8 mouse cellular contexts compared by ENCODE assay signal in the genomic region with DNA sequence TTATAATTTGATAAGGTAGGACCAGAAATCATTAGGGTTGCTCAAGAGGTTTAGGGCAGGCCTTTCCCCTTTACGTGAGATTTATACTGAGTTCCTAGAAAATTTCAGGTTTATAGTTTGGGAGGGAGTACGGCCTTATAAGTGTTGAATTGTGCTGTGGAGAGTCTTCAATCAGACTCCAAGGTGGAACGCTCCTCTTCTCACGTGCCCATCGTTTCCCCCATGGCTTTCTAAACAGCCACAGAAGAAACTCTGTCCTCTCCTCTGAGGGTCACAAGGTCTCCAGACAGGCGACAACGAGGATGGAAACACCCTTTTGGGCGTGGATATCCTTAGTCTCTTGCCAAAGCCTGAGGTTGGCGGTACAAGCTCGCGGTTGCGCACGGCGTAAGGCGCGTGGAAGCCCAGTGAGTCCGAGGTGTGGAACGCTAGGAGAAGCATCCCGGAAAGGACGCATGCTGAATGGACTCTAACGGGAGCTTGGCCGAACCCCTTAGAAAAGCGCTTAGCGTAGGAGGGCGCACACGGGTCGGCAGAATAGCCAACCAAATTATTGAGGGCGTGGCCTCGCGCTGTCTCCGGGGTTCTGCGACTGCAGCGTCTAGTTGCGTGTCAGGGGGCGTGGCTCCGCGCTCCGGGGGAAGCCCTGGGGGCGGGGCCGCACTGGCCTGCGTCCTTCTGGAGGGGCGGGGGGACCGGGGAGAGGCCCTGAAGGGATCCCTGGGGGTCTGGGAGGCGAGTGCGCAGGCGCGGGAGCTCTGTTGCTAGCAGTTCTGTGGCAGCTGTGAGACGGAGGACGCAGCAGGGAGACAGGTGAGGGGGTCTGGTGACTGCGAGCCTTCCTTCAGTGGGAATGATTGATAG. TPM values are rescaled to one million over a fixed set of nuclear protein-coding genes. Genes with fewer than 3 reads are reported as not detected.
A peak's percentile ranks its signal among the peaks of the same experiment; 100 is the strongest.
DNase-seq lines count a peak whose midpoint lies in the region; ATAC-seq and TF ChIP-seq lines count a peak whose summit lies in the region.

A gene (plus strand): TSS at position 738 of the 864 bp plus-strand sequence.

- no peaks in the 10 kb centered on the region for H3K27me3 ChIP-seq in G1E (ENCODE audit: insufficient read depth, low read length)
- no peaks in the 10 kb centered on the region for H3K27me3 ChIP-seq in forebrain, postnatal 0 days (ENCODE audit: insufficient read depth, low read length)
- no peaks in the 10 kb centered on the region for H3K27me3 ChIP-seq in lung, embryonic 16.5 days (ENCODE audit: control insufficient read depth, insufficient read depth, low read depth, low read length)

- peak within 1 kb of the TSS; percentile 55 for H3K9ac ChIP-seq in forebrain, postnatal 0 days
- H3K9ac ChIP-seq in lung, embryonic 16.5 days (ENCODE audit: low read length): peak within 1 kb of the TSS; percentile 74

- peaks cover 41% of the 10 kb centered on the region for H3K4me1 ChIP-seq in G1E (ENCODE audit: insufficient read depth, low read depth, low read length)
- peaks cover 15% of the 10 kb centered on the region; the same call in 1 of the 2 replicates for H3K4me1 ChIP-seq in forebrain, postnatal 0 days (ENCODE audit: insufficient read depth)
- H3K4me1 ChIP-seq in lung, embryonic 16.5 days (replicated peaks; ENCODE audit: control insufficient read depth, insufficient read depth, low read length): peaks cover 2% of the 10 kb centered on the region; the same call in 1 of the 2 replicates

- H3K27ac ChIP-seq in forebrain, postnatal 0 days (ENCODE audit: low read depth, low read length): peak within 1 kb of the TSS; percentile 80
- peak within 1 kb of the TSS; percentile 84 for H3K27ac ChIP-seq in lung, embryonic 16.5 days (ENCODE audit: low read length)

- no peaks in the 10 kb centered on the region for H3K9me3 ChIP-seq in G1E (replicated peaks)
- no peaks in the 10 kb centered on the region for H3K9me3 ChIP-seq in forebrain, postnatal 0 days (ENCODE audit: low read length)
- no peaks in the 10 kb centered on the region for H3K9me3 ChIP-seq in lung, embryonic 16.5 days (ENCODE audit: control insufficient read depth, low read length)

- 4% methylated on average over 50 of the region's 50 CpGs for WGBS in forebrain, postnatal 0 days
- WGBS in lung, embryonic 16.5 days: 2% methylated on average over 50 of the region's 50 CpGs

- H3K4me3 ChIP-seq in G1E (ENCODE audit: low read depth, low read length): peak within 1 kb of the TSS; percentile 73
- H3K4me3 ChIP-seq in forebrain, postnatal 0 days (ENCODE audit: low read depth, low read length): peak within 1 kb of the TSS; percentile 51
- H3K4me3 ChIP-seq in lung, embryonic 16.5 days (ENCODE audit: low read length): peak within 1 kb of the TSS; percentile 64

- ATAC-seq in G1E (ENCODE audit: extremely low read depth, insufficient number of reproducible peaks, low FRiP score, poor library complexity, severe bottlenecking): peak; percentile 80
- ATAC-seq in forebrain, postnatal 0 days: peak; percentile 77
- peak; percentile 68 to 73 for ATAC-seq in hematopoietic stem cell, adult 5-6 weeks (replicated peaks in 1 of 2; ENCODE audit: insufficient read depth in 1 of 2, low FRiP score in 2 of 2, low TSS enrichment in 1 of 2, low read depth in 1 of 2, poor library complexity in 2 of 2, severe bottlenecking in 2 of 2)
- peak; percentile 91 for ATAC-seq in lung, embryonic 16.5 days (ENCODE audit: low read depth)

- peaks cover 31% of the 10 kb centered on the region for H3K36me3 ChIP-seq in G1E (replicated peaks)
- H3K36me3 ChIP-seq in forebrain, postnatal 0 days (ENCODE audit: insufficient read depth): 0 out of 2 replicates have a peak, but pooled peaks cover 7% of the 10 kb centered on the region
- no peaks in the 10 kb centered on the region for H3K36me3 ChIP-seq in lung, embryonic 16.5 days (ENCODE audit: control insufficient read depth, insufficient read depth, low read length)

- peak; percentile 96 for DNase-seq in G1E (ENCODE audit: low spot score)
- DNase-seq in cerebellum, adult 18-20 months: peak; percentile 97 to 98
- peak; percentile 99 for DNase-seq in forebrain, postnatal 0 days
- DNase-seq in layer of hippocampus, adult 9-10 months (ENCODE audit: low spot score): peak; percentile 86
- peak; percentile 84 for DNase-seq in ovary, postnatal 10 days (ENCODE audit: low spot score)
- peak; percentile 99 to 100 for DNase-seq in thymus, postnatal 10 days (ENCODE audit: low spot score in 2 of 2)

- no peak for TF ChIP-seq CTCF in G1E (IDR thresholded peaks at IDR 0.05; ENCODE audit: low read depth, low read length)
- TF ChIP-seq CTCF in forebrain, postnatal 0 days (IDR thresholded peaks at IDR 0.05; ENCODE audit: low read depth): peak; percentile 33; the same call in 1 of the 2 replicates

- peak within 1 kb of the TSS; percentile 75 for H3K4me2 ChIP-seq in forebrain, postnatal 0 days (ENCODE audit: low read depth)
- H3K4me2 ChIP-seq in lung, embryonic 16.5 days (ENCODE audit: low read depth, low read length): peak within 1 kb of the TSS; percentile 76

RNA-seq across cellular contexts. Expression of the gene that starts here (rescaled TPM):
- total RNA-seq in G1E (2014; fragmentation: Nextera tagmentation) (10.1 and 12.8 TPM in 2 replicates), G1E (2017) (16.3 and 17.0 TPM in 2 replicates)
- 0.19 and 0.47 TPM in 2 replicates for polyA plus RNA-seq in G1E (2012)
- total RNA-seq in forebrain, postnatal 0 days (2014; rRNA removed): 6.9 and 10.0 TPM in 2 replicates
- polyA plus RNA-seq in forebrain, postnatal 0 days (2015; fragmentation: Nextera tagmentation; extraction: Ambion mirVana): 9.9 and 13.1 TPM in 2 replicates
- 6.8 and 15.9 TPM in 2 replicates for total RNA-seq in hematopoietic stem cell, adult 5-6 weeks (2017)
- 6.9 and 7.2 TPM in 2 replicates for polyA plus RNA-seq in lung, embryonic 16.5 days (2015; fragmentation: Nextera tagmentation; extraction: Ambion mirVana)

Comparison
In these comparisons a context has a peak if more than half of its experiments do, and no peak if none do; other contexts are left out.
1. Peak in every context shown above with its lines: DNase-seq, ATAC-seq, H3K4me3 ChIP-seq and H3K27ac ChIP-seq.